In genomic region chr10:89562113-89562512, GRCm38 (mm10) we compare ENCODE assay signal across 28 mouse cellular contexts. TPM values are rescaled to one million over a fixed set of nuclear protein-coding genes. Genes with fewer than 3 reads are reported as not detected.
DNase-seq lines count a peak whose midpoint lies in the region; ATAC-seq and TF ChIP-seq lines count a peak whose summit lies in the region.
"Had no signal": no experiment of that assay in that cellular context is flagged by ENCODE, and none has a peak within 500 bp of the region (broad histone marks: within the 10 kb centered on the region; RNA-seq: fewer than 3 reads in every experiment).

No protein-coding gene starts in this region.

- TF ChIP-seq RAD21 in MEL (IDR thresholded peaks at IDR 0.05; ENCODE audit: low read depth, low read length): no peak

- TF ChIP-seq POLR2A in MEL (IDR thresholded peaks at IDR 0.05; ENCODE audit: control insufficient read depth in 1 of 2, insufficient read depth in 1 of 2, low read depth in 1 of 2, low read length in 2 of 2, poor library complexity in 1 of 2): no peak

- intact Hi-C loops in heart, postnatal 36 days (cut with DNase I): no loop called here

- no peaks in the 10 kb centered on the region for H3K36me3 ChIP-seq in heart, embryonic 10.5 days
- H3K36me3 ChIP-seq in MEL (ENCODE audit: control insufficient read depth in 1 of 2, insufficient read depth in 2 of 2, low read length in 2 of 2): no peaks in the 10 kb centered on the region
- H3K36me3 ChIP-seq: embryonic facial prominence, embryonic 10.5 days; embryonic facial prominence, embryonic 12.5 days; forebrain, embryonic 15.5 days; G1E had no signal

- H3K9ac ChIP-seq in MEL (ENCODE audit: control insufficient read depth, low read depth, low read length, poor library complexity, severe bottlenecking): no peak overlapping the region
- H3K9ac ChIP-seq: embryonic facial prominence, embryonic 12.5 days; forebrain, embryonic 13.5 days; forebrain, embryonic 15.5 days; forebrain, postnatal 0 days had no signal

- H3K9me3 ChIP-seq in heart, embryonic 10.5 days: no peaks in the 10 kb centered on the region
- H3K9me3 ChIP-seq in MEL (replicated peaks; ENCODE audit: insufficient read depth, low read length): no peaks in the 10 kb centered on the region; the same call in 1 of the 2 replicates
- H3K9me3 ChIP-seq: embryonic facial prominence, embryonic 10.5 days; embryonic facial prominence, embryonic 12.5 days; forebrain, embryonic 13.5 days; forebrain, embryonic 15.5 days; G1E had no signal

- no peaks in the 10 kb centered on the region for H3K4me1 ChIP-seq in heart, embryonic 10.5 days
- no peaks in the 10 kb centered on the region for H3K4me1 ChIP-seq in MEL (ENCODE audit: control insufficient read depth in 1 of 2, insufficient read depth in 2 of 2, low read length in 2 of 2)
- H3K4me1 ChIP-seq: embryonic facial prominence, embryonic 10.5 days; embryonic facial prominence, embryonic 12.5 days; forebrain, embryonic 13.5 days; forebrain, embryonic 15.5 days had no signal

- TF ChIP-seq EP300 in MEL (IDR thresholded peaks at IDR 0.05; ENCODE audit: low read depth in 1 of 2, low read length in 2 of 2): no peak

- WGBS in heart, embryonic 10.5 days: 80% methylated on average over 6 of the region's 6 CpGs

- no peak overlapping the region for H3K4me3 ChIP-seq in heart, embryonic 10.5 days
- H3K4me3 ChIP-seq in MEL (ENCODE audit: control insufficient read depth in 1 of 2, insufficient read depth in 1 of 2, low read depth in 2 of 2, low read length in 2 of 2): no peak overlapping the region
- H3K4me3 ChIP-seq: embryonic facial prominence, embryonic 10.5 days; embryonic facial prominence, embryonic 12.5 days; forebrain, embryonic 13.5 days; forebrain, embryonic 15.5 days had no signal

- no peaks in the 10 kb centered on the region for H3K79me2 ChIP-seq in MEL (ENCODE audit: control insufficient read depth, insufficient read depth, low read length, poor library complexity)

- peak; percentile 59 for ATAC-seq in granulocyte monocyte progenitor cell, adult 5-6 weeks (replicated peaks; ENCODE audit: poor library complexity, severe bottlenecking)
- ATAC-seq in megakaryocyte progenitor cell, adult 5-6 weeks (replicated peaks; ENCODE audit: poor library complexity): peak; percentile 76
- ATAC-seq: CD4-positive, CD25-positive, alpha-beta regulatory T cell, adult 4 months; forebrain, embryonic 13.5 days; forebrain, embryonic 15.5 days; forebrain, postnatal 0 days; Patski had no signal

- DNase-seq in heart, embryonic 10.5 days (ENCODE audit: low spot score): peak; percentile 17
- no peak for DNase-seq in heart, postnatal 36 days
- DNase-seq in MEL (ENCODE audit: low read depth, low spot score): peak; percentile 14
- no peak for DNase-seq in thymus, adult 18-20 months
- no peak for DNase-seq in cerebellum, adult 11 months
- DNase-seq in adrenal gland, adult 8-10 months: no peak
- DNase-seq: adrenal gland, adult 2 months; adrenal gland, postnatal 14 days; adrenal gland, postnatal 36 days; B cell, adult 2 months; cerebellum, adult 18-20 months; cerebellum, adult 8-10 months; cerebellum, adult 9-11 months; cerebellum, postnatal 14 days; cerebellum, postnatal 36 days; forebrain, postnatal 0 days had no signal

- no peak overlapping the region for H3K27ac ChIP-seq in heart, embryonic 10.5 days
- H3K27ac ChIP-seq in MEL (ENCODE audit: control insufficient read depth, low read depth, low read length): no peak overlapping the region
- H3K27ac ChIP-seq: embryonic facial prominence, embryonic 10.5 days; embryonic facial prominence, embryonic 12.5 days; forebrain, embryonic 13.5 days; forebrain, embryonic 15.5 days had no signal

- TF ChIP-seq CTCF in MEL (IDR thresholded peaks at IDR 0.05 in 2 of 3, conservative IDR thresholded peaks at IDR 0.05 in 1 of 3; ENCODE audit: control insufficient read depth in 1 of 3, insufficient read depth in 1 of 3, low read depth in 2 of 3, low read length in 3 of 3, poor library complexity in 1 of 3, severe bottlenecking in 1 of 3): no peak

- H3K27me3 ChIP-seq in heart, embryonic 10.5 days (ENCODE audit: insufficient read depth, poor library complexity, severe bottlenecking): no peaks in the 10 kb centered on the region
- H3K27me3 ChIP-seq in MEL (ENCODE audit: control insufficient read depth in 1 of 2, insufficient read depth in 2 of 2, low read length in 2 of 2): no peaks in the 10 kb centered on the region; a peak in 1 of 4 replicates
- H3K27me3 ChIP-seq: CH12.LX; embryonic facial prominence, embryonic 12.5 days; forebrain, embryonic 13.5 days; forebrain, embryonic 15.5 days; Patski had no signal

TF ChIP-seq in MEL, 35 proteins besides CTCF, POLR2A, EP300 and RAD21:
- TF ChIP-seq TAL1 (IDR thresholded peaks at IDR 0.05; ENCODE audit: low read length) (no peak), USF2 (IDR thresholded peaks at IDR 0.05; ENCODE audit: borderline replicate concordance in 1 of 2, insufficient read depth in 1 of 2, low read depth in 1 of 2, low read length in 2 of 2) (no peak), KAT2A (conservative IDR thresholded peaks at IDR 0.05; ENCODE audit: low read depth, low read length) (no peak), POLR2AphosphoS5 (IDR thresholded peaks at IDR 0.05; ENCODE audit: borderline replicate concordance, low read depth, low read length) (no peak), POLR2AphosphoS2 (IDR thresholded peaks at IDR 0.05; ENCODE audit: low read length) (no peak), ZMIZ1 (IDR thresholded peaks at IDR 0.05; ENCODE audit: low read depth, low read length) (no peak), GATA1 (IDR thresholded peaks at IDR 0.05; ENCODE audit: low read depth, low read length) (no peak), BHLHE40 (IDR thresholded peaks at IDR 0.05; ENCODE audit: borderline replicate concordance, low read depth, low read length) (no peak), SMC3 (IDR thresholded peaks at IDR 0.05; ENCODE audit: low read depth, low read length) (no peak), MYC (IDR thresholded peaks at IDR 0.05; ENCODE audit: low read depth, low read length) (no peak), ZC3H11A (IDR thresholded peaks at IDR 0.05; ENCODE audit: low read depth, low read length) (no peak), USF1 (IDR thresholded peaks at IDR 0.05; ENCODE audit: low read depth, low read length) (no peak), SIN3A (IDR thresholded peaks at IDR 0.05; ENCODE audit: low read length) (no peak), UBTF (IDR thresholded peaks at IDR 0.05; ENCODE audit: borderline replicate concordance, insufficient read depth, low read depth, low read length) (no peak), ELF1 (IDR thresholded peaks at IDR 0.05; ENCODE audit: low read depth, low read length) (no peak), MXI1 (IDR thresholded peaks at IDR 0.05; ENCODE audit: low read depth, low read length) (no peak), NRF1 (IDR thresholded peaks at IDR 0.05; ENCODE audit: insufficient read depth, low read depth, low read length, poor library complexity, severe bottlenecking) (no peak), ETS1 (IDR thresholded peaks at IDR 0.05; ENCODE audit: low read depth, low read length) (no peak)

RNA-seq across cellular contexts. Expression of gene Nr1h4, which starts 28.7 kb away (rescaled TPM):
- 0.16 and 0.57 TPM in 2 replicates for polyA plus RNA-seq in heart, embryonic 10.5 days (2016; fragmentation: Nextera tagmentation; extraction: Ambion mirVana)
- total RNA-seq in heart, postnatal 36 days (2021): under 1 TPM; 0.43 to 0.64 TPM
- not detected in 2 replicates for total RNA-seq in MEL (2012; rRNA removed)
- polyA plus RNA-seq in MEL (2012; ENCODE audit: insufficient read depth in 1 of 2, insufficient read length in 2 of 2, low read depth in 1 of 2, low replicate concordance in 2 of 2, missing spikeins in 1 of 2): not detected
- not detected in 2 replicates for total RNA-seq in granulocyte monocyte progenitor cell, adult 5-6 weeks (2014; fragmentation: Nextera tagmentation)
- total RNA-seq in granulocyte monocyte progenitor cell, adult 5-6 weeks (2017): not detected in 2 replicates
- total RNA-seq in megakaryocyte progenitor cell, adult 5-6 weeks (2015): not detected in 2 replicates
- total RNA-seq in megakaryocyte progenitor cell, adult 5-6 weeks (2017): not detected in 2 replicates
- 10 to 100 TPM; 26.7 to 38.1 (median 32.2) TPM for total RNA-seq in adrenal gland, adult 8-10 months (2022)
- total RNA-seq: CH12.LX; forebrain, postnatal 0 days; G1E had no signal
- polyA plus RNA-seq: CD4-positive, CD25-positive, alpha-beta regulatory T cell, adult 4 months; embryonic facial prominence, embryonic 10.5 days; embryonic facial prominence, embryonic 12.5 days; embryonic facial prominence, embryonic 14.5 days; forebrain, embryonic 11.5 days; forebrain, postnatal 0 days; G1E had no signal

RNA-seq across cellular contexts. Expression of gene Slc17a8, which starts 58.9 kb away (rescaled TPM):
- polyA plus RNA-seq in heart, embryonic 10.5 days (2016; fragmentation: Nextera tagmentation; extraction: Ambion mirVana): 0.15 and 0.16 TPM in 2 replicates
- not detected for total RNA-seq in heart, postnatal 36 days (2021)
- total RNA-seq in MEL (2012; rRNA removed): not detected in 2 replicates
- not detected for polyA plus RNA-seq in MEL (2012; ENCODE audit: insufficient read depth in 1 of 2, insufficient read length in 2 of 2, low read depth in 1 of 2, low replicate concordance in 2 of 2, missing spikeins in 1 of 2)
- not detected in 2 replicates for total RNA-seq in granulocyte monocyte progenitor cell, adult 5-6 weeks (2014; fragmentation: Nextera tagmentation)
- total RNA-seq in granulocyte monocyte progenitor cell, adult 5-6 weeks (2017): not detected in 2 replicates
- not detected in 2 replicates for total RNA-seq in megakaryocyte progenitor cell, adult 5-6 weeks (2015)
- total RNA-seq in megakaryocyte progenitor cell, adult 5-6 weeks (2017): 0.14 TPM in 1 of 2 replicates, not detected in the other
- total RNA-seq in adrenal gland, adult 8-10 months (2022): under 1 TPM in 3 of 4 experiments, not detected in 1; 0.06 to 0.19 (median 0.10) TPM
- total RNA-seq: adrenal gland, adult 2 months; CH12.LX had no signal
- polyA plus RNA-seq: adrenal gland, adult 2 months; CD4-positive, CD25-positive, alpha-beta regulatory T cell, adult 4 months; G1E had no signal

Comparison
In these comparisons a context has a peak if more than half of its experiments do, and no peak if none do; other contexts are left out.
1. DNase-seq: peak in heart, embryonic 10.5 days (single experiment) and MEL (single experiment); none in heart, postnatal 36 days (0 of 2), thymus, adult 18-20 months (0 of 2), cerebellum, adult 11 months (single experiment) and adrenal gland, adult 8-10 months (single experiment).
2. RNA of gene Nr1h4, which starts 28.7 kb away (total RNA-seq): 26.7 to 38.1 TPM in adrenal gland, adult 8-10 months; 0.43 to 0.64 TPM in heart, postnatal 36 days, not detected in MEL, not detected in granulocyte monocyte progenitor cell, adult 5-6 weeks and not detected in megakaryocyte progenitor cell, adult 5-6 weeks; every median in the first group is over 10 times any median in the second.